ENCODE assay signal across 18 mouse cellular contexts in the genomic region with DNA sequence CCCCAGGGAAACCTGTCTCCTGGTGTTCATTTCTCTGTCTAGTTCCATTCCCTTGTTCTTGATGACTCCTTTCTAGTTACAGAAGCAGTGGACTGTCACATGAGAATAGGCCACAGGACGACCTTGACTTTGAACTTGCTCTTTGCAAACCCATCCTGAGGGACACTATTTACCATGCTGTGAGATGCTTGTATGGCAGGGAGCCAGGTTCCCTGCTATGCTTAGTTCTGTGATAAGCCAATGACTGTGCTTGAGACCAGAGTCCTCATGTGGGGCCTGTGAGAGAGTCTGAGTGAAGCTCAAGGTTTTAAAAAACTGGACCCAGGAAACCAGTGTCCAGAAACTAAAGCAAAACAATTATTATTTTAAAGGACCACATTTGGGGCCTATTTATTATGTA.
DNase-seq lines count a peak whose midpoint lies in the region; ATAC-seq and TF ChIP-seq lines count a peak whose summit lies in the region.
"Had no signal": no experiment of that assay in that cellular context is flagged by ENCODE, and none has a peak within 500 bp of the region (broad histone marks: within the 10 kb centered on the region; RNA-seq: fewer than 3 reads in every experiment).

No protein-coding gene starts in this region.

- no peak overlapping the region for H3K9ac ChIP-seq in heart, embryonic 16.5 days (ENCODE audit: low read length)
- H3K9ac ChIP-seq in liver, embryonic 13.5 days, result no peak overlapping the region
- no peak overlapping the region for H3K9ac ChIP-seq in liver, postnatal 0 days (replicated peaks)
- H3K9ac ChIP-seq: embryonic facial prominence, embryonic 12.5 days; forebrain, embryonic 15.5 days; heart, embryonic 12.5 days; hindbrain, embryonic 13.5 days had no signal

- no peak for TF ChIP-seq CTCF in liver, postnatal 0 days (IDR thresholded peaks at IDR 0.05; ENCODE audit: low read depth)

- H3K4me1 ChIP-seq in heart, embryonic 16.5 days (ENCODE audit: control insufficient read depth, insufficient read depth, low read length), result peaks cover 12% of the 10 kb centered on the region
- H3K4me1 ChIP-seq in liver, embryonic 13.5 days (replicated peaks), result no peaks in the 10 kb centered on the region
- H3K4me1 ChIP-seq in liver, postnatal 0 days (ENCODE audit: insufficient read depth), result peaks cover 4% of the 10 kb centered on the region; the same call in 1 of the 2 replicates
- H3K4me1 ChIP-seq: forebrain, embryonic 15.5 days; hindbrain, embryonic 13.5 days had no signal

- H3K36me3 ChIP-seq in heart, embryonic 16.5 days (ENCODE audit: control insufficient read depth, insufficient read depth), result no peaks in the 10 kb centered on the region
- H3K36me3 ChIP-seq in liver, embryonic 13.5 days, result no peaks in the 10 kb centered on the region
- no peaks in the 10 kb centered on the region for H3K36me3 ChIP-seq in liver, postnatal 0 days (replicated peaks; ENCODE audit: insufficient read depth, low read length)
- H3K36me3 ChIP-seq: embryonic facial prominence, embryonic 12.5 days; forebrain, embryonic 15.5 days; heart, embryonic 12.5 days; hindbrain, embryonic 13.5 days had no signal

- H3K4me2 ChIP-seq in heart, embryonic 16.5 days (ENCODE audit: low read depth, low read length), result no peak overlapping the region
- no peak overlapping the region for H3K4me2 ChIP-seq in liver, embryonic 13.5 days
- H3K4me2 ChIP-seq in liver, postnatal 0 days (ENCODE audit: low read depth, low read length), result no peak overlapping the region
- H3K4me2 ChIP-seq: embryonic facial prominence, embryonic 12.5 days; forebrain, embryonic 15.5 days; heart, embryonic 12.5 days; hindbrain, embryonic 13.5 days had no signal

- H3K9me3 ChIP-seq in heart, embryonic 16.5 days (replicated peaks; ENCODE audit: control insufficient read depth, low read length), result no peaks in the 10 kb centered on the region
- no peaks in the 10 kb centered on the region for H3K9me3 ChIP-seq in liver, embryonic 13.5 days (replicated peaks)
- no peaks in the 10 kb centered on the region for H3K9me3 ChIP-seq in liver, postnatal 0 days (ENCODE audit: low read length)
- H3K9me3 ChIP-seq: embryonic facial prominence, embryonic 12.5 days; forebrain, embryonic 15.5 days; heart, embryonic 12.5 days; hindbrain, embryonic 13.5 days had no signal

- 0 out of 2 replicates have a peak, but pooled peaks have one; percentile 69 for ATAC-seq in heart, embryonic 16.5 days (replicated peaks; ENCODE audit: extremely low read depth, insufficient read depth, low FRiP score)
- peak; percentile 47 for ATAC-seq in liver, embryonic 13.5 days (ENCODE audit: low read depth)
- ATAC-seq in liver, postnatal 0 days, result no peak
- ATAC-seq: forebrain, embryonic 15.5 days; hindbrain, postnatal 0 days had no signal

- intact Hi-C loops in heart, postnatal 14 days (cut with DNase I), result loop anchor here (5.0 kb wide), 1 partner anchor 111 kb away; no protein-coding TSS in a partner anchor

- H3K27ac ChIP-seq in heart, embryonic 16.5 days (ENCODE audit: low read length), result 0 out of 2 replicates have a peak overlapping the region, but pooled peaks have one; percentile 9
- no peak overlapping the region for H3K27ac ChIP-seq in liver, embryonic 13.5 days
- H3K27ac ChIP-seq in liver, postnatal 0 days (ENCODE audit: low read depth), result no peak overlapping the region
- H3K27ac ChIP-seq: embryonic facial prominence, embryonic 12.5 days; forebrain, embryonic 15.5 days; hindbrain, embryonic 13.5 days; hindbrain, postnatal 0 days had no signal

- H3K27me3 ChIP-seq in heart, embryonic 16.5 days (ENCODE audit: control insufficient read depth, insufficient read depth, low read length), result no peaks in the 10 kb centered on the region
- no peaks in the 10 kb centered on the region for H3K27me3 ChIP-seq in liver, embryonic 13.5 days
- H3K27me3 ChIP-seq in liver, postnatal 0 days (ENCODE audit: insufficient read depth, low read length), result no peaks in the 10 kb centered on the region
- H3K27me3 ChIP-seq: embryonic facial prominence, embryonic 12.5 days; forebrain, embryonic 15.5 days; heart, embryonic 12.5 days; hindbrain, embryonic 13.5 days had no signal

- no peak overlapping the region for H3K4me3 ChIP-seq in heart, embryonic 16.5 days (ENCODE audit: low read length)
- H3K4me3 ChIP-seq in liver, embryonic 13.5 days (replicated peaks), result no peak overlapping the region
- H3K4me3 ChIP-seq in liver, postnatal 0 days (ENCODE audit: low read depth, low read length), result no peak overlapping the region
- H3K4me3 ChIP-seq: embryonic facial prominence, embryonic 12.5 days; forebrain, embryonic 15.5 days; heart, embryonic 12.5 days; hindbrain, embryonic 13.5 days had no signal

- TF ChIP-seq EP300 in liver, postnatal 0 days (IDR thresholded peaks at IDR 0.05; ENCODE audit: low read depth), result no peak

- WGBS in heart, embryonic 16.5 days, result 33% methylated on average over 1 of the region's 1 CpGs
- WGBS in liver, embryonic 13.5 days (ENCODE audit: insufficient replicate concordance), result 36% methylated on average over 1 of the region's 1 CpGs
- WGBS in liver, postnatal 0 days (ENCODE audit: insufficient replicate concordance), result 35% methylated on average over 1 of the region's 1 CpGs

- DNase-seq in adrenal gland, postnatal 36 days, result peak; percentile 43 to 54
- no peak for DNase-seq in adrenal gland, adult 18-20 months (ENCODE audit: low spot score in 2 of 2)
- no peak for DNase-seq in heart, postnatal 14 days
- no peak for DNase-seq in liver, embryonic 13.5 days
- DNase-seq in liver, postnatal 0 days, result no peak
- DNase-seq in 416B (ENCODE audit: low read depth) (peak; percentile 8), adipocyte (ENCODE audit: low spot score) (no peak)
- DNase-seq: cerebellum, adult 11-12 months; cerebellum, adult 9-10 months; gastrocnemius, postnatal 36 days; heart, adult 18-20 months; kidney, adult 18-20 months had no signal

Comparison
In these comparisons a context has a peak if more than half of its experiments do, and no peak if none do; other contexts are left out.
1. DNase-seq: peak in adrenal gland, postnatal 36 days (2 of 2) and 416B (single experiment); none in adrenal gland, adult 18-20 months (0 of 2), heart, postnatal 14 days (0 of 2), liver, embryonic 13.5 days (single experiment), liver, postnatal 0 days (single experiment) and adipocyte (single experiment).